Mouse (Mus musculus): ENCODE measurements at regions not wholly inside any gene's neighbourhood (a gene's known extent, or its start where the extent isn't known, plus 50 kb on each side); places are given as distances from the start of the nearest gene placed in this dataset.

GRCm38 (mm10) chr12:16349310-16349709 lies 261.5 kb downstream of the Lpin1 start:
- TF ChIP-seq CTCF (IDR thresholded peaks at IDR 0.05; ENCODE audit: low read depth, low read length) (no peak), POLR2A (IDR thresholded peaks at IDR 0.05; ENCODE audit: borderline replicate concordance, low read depth, low read length) (no peak)
